Mouse (Mus musculus): ENCODE data around the gene Trpm3.
"Not testable (repeated sequence)": the region's sequence is repeated elsewhere in the genome, so short reads cannot be mapped to it uniquely, and the experiment has no call there.

Trpm3 gene

GRCm38 (mm10) chr19:22973727-22974126, 834.9 kb downstream of the Trpm3 start:
- no peak for DNase-seq (ENCODE audit: low spot score)

GRCm38 (mm10) chr19:22975801-22976200, 837.0 kb downstream of the Trpm3 start:
- no peak for DNase-seq (ENCODE audit: low spot score)

DNA sequence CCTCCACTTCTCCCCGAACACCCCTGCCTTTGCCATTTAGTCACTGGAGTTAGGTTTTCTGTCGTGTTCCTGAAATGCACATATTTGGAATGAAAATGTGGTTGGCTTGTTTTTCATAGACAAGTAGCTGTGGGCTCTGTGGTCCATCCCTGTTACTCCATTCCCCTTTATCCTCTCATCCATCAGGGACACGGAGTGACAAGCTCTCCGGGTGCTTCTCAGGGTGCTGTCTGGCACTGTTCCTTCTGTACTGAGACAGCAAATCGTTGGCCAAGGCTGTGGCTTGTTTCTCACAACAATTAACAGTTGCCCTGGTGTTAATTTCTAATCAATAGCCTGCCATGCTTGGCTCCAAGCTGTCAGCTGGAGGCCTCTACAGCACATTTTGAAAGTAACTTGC, 838.7 kb downstream of the Trpm3 start:
- no peak for DNase-seq (ENCODE audit: low spot score)

DNA sequence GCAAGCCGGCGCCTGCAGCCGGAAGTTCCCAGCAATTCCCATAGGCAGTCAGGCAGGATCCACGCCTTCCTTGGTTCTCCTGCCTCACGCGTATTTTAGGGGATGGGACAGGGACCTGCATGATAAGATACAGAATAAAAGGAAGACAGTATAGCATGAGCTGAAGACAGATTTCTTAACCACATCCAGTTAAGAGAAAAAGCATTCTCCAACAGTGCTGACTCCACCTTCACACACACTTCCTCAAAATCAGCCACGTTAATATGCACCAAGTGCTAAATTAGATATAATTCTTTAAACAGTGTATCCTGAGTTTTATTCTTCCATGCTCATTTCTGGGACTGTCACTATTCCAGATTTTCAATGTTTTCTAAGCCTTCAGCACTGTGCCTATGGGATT, 839.9 kb downstream of the Trpm3 start:
- DNase-seq (ENCODE audit: low spot score), result no peak

- DNase-seq (ENCODE audit: low spot score), result no peak
Measured at GRCm38 (mm10) chr19:22979191-22979590, 840.3 kb downstream of the Trpm3 start.

- DNase-seq (ENCODE audit: low spot score), result no peak
Measured at GRCm38 (mm10) chr19:22987914-22988313, 849.1 kb downstream of the Trpm3 start.

DNA sequence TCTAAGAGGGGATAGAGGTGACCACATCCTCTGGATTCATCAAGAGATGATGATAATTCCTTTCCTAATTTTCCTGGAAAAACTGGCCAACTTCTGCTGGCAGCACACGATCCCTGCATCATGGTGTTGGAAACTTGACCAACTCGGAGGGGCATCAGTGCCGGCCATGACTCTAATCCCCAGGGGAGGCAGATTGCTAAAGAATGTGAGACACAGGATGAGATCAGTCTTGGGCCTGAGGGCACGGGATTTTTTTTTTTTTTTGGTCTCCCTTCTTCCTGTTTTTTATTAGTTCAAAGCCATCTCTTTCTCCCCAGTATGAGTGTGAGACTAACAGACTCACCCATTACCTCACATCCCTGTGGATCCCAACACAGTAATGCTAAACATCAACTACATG, 855.1 kb downstream of the Trpm3 start:
- DNase-seq (ENCODE audit: low spot score), result peak; percentile 3

- DNase-seq (ENCODE audit: low spot score), result no peak
Measured at GRCm38 (mm10) chr19:22994531-22994930, 855.7 kb downstream of the Trpm3 start.

GRCm38 (mm10) chr19:23000293-23000692, 861.4 kb downstream of the Trpm3 start:
- no peak for DNase-seq (ENCODE audit: low spot score)

DNA sequence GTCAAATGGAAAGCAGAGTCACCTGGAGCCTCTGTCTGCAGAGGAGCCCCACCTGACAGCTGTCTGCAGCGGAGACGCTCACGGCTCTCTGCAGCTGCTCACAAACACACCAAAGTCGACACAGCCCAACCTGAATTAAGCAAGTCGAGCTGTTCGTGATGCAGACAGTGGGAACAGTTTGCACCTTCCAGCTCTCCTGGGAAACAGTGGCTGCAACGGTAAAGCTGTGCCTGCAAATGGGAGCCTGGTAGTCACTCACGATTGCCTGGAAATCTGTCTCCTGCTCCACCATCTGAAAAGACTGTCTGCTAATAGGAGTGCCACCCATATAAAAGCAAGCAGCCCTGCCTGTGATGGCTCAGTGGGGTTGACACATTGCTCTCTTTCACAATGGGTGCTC, 865.0 kb downstream of the Trpm3 start:
- no peak for DNase-seq (ENCODE audit: low spot score)

DNA sequence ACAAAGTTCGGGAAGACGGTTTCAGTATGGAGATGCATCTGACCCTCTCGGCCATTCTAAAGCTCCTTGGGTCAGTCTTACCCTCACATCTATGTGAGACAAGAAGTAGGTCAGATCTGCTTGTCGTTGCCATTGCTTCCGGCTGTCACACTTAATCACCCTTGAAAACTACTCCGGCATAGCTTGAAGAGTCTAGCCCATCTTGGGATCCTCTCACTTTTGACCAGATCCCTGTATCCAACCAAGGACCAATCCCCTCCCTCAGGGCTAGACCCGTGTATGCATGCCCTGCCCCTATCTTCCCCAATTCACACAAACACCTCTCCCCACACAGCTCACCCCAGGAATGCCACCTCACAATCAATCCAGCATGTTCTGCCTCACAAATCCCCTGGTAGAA, 867.0 kb downstream of the Trpm3 start:
- DNase-seq (ENCODE audit: low spot score), result no peak

GRCm38 (mm10) chr19:23006517-23007273, 867.8 kb downstream of the Trpm3 start:
- peak; percentile 18 for DNase-seq (ENCODE audit: low spot score)

DNA sequence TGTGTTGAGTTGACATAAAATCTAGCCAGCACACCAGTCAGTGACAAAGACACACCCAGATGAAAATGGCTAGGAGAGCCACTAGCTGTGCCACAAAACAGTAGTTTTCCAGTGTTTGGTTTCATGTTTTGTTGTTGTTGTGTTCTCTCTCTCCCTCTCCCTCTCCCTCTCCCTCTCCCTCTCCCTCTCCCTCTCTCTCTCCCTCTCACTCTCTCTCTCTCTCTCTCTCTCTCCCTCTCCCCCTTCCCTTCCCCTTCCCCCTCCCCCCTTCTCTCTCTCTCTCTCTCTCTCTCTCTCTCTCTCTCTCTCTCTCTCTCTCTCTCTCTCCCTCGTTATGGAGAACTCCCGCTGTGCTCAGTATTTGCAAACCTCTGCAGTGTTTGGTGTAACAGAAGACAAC, 874.8 kb downstream of the Trpm3 start:
- DNase-seq (ENCODE audit: low spot score), result no peak

DNA sequence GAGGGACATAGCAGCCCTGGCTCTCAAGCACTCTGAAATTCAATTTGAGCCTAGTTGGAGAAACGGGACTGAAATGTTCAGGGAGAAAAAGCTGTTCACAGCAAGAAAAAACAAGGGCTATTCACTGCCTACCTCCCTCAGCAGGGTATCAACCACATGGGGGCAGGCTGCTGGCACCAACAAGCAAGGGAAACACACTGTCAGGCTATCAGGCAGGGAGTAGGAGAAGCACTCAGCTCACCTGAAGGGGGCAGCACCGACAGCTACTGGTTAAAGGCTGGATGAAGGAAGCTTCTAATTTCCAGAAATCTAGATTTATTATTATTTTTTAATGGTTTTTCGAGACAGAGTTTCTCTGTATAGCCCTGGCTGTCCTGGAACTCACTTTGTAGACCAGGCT, 876.7 kb downstream of the Trpm3 start:
- DNase-seq (ENCODE audit: low spot score), result peak; percentile 15

DNA sequence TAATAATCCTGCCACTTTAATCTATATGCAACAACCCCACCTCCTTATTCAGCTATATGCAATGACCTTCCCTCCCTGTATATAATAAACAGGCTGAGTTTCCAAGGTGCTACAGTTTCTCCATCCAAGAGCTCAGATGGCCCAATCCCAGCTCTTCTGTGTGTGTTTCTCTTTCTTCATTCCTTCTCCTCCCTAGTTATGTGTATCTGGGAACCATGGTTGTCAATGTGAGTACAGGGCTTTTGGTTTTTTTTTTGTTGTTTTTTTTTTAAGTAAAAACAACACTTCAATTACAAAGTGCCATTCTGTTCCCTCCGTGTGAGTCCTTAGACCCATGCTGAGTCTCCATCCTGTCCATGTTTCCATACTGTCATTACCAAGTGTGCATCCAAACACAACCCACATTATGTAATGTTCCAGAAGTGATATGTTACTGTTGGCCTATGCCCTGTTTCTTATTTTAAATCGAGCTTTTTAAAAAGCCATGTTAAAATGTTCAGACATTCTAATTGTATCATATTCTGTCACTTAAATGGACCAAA, 879.4 kb downstream of the Trpm3 start:
- no peak for DNase-seq (ENCODE audit: low spot score)

DNA sequence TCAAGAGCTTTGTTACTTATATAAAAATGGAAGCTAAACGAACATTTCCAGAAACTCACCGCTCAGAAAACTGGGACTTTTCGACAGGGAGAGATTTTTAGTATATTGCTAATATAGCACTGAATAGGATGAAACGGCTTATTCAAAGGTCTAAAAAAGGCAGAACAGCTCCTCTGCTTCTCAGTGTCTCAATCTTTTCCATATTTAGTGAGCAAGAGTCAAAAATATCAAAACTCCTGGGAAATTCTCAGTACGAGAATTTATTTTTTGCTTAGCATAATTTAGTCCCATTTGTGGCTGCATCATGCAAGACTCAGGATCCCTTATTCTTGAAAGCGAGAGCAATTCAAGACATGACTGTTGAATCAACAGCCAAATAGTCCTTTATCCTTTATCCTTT, 884.1 kb downstream of the Trpm3 start:
- no peak for DNase-seq (ENCODE audit: low spot score)

DNA sequence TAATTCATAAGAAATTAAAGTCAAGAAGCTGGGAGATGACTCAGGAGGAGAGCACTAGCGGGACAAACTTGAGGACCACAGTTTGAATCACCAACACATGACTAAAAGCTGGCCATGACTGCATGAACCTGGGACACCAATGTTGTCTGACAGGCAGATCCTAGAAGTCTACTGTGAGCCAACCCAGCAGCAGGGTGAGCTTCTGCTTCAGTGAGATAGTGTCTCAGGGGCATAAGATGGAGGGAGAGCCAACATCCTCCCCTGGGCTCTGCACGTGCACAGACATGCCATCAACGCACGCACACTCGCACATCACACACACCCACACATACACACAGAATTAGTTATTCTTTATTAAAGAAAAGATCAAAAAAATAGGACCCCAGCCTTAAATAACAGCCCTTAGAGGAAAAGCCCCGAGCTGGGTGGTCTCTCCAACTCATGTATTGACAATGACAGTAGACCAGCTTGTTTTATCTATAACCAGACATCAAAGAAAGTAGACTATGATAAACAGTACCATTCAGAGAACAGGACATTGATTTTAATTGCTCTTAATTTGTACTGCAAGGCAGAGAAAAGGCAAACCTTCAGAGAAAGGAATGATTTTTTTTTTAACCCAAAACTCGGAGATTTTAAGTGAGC, 884.6 kb downstream of the Trpm3 start:
- DNase-seq (ENCODE audit: low spot score), result no peak

DNA sequence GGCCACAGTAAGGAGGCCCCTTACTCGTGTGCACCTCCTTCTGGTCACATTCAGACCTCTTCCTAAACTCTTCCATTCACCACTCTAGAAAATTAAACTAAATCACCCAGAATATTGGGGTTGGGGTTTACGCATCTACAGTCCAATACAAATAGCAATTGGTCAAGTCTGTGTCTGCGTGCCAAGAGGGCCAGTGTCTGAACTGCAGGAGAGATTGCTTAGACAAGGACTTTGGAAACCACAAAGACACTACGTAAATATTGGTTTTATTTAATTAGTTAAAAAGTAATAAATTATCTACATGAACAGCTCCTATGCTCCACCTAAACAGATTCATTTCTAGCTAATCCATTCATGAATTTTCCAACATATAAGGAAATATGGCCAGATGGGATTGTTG, 886.0 kb downstream of the Trpm3 start:
- no peak for DNase-seq (ENCODE audit: low spot score)

GRCm38 (mm10) chr19:23026427-23026826, 887.6 kb downstream of the Trpm3 start:
- no peak for DNase-seq (ENCODE audit: low spot score)

- DNase-seq (ENCODE audit: low spot score), result no peak
Measured at GRCm38 (mm10) chr19:23028283-23028682, 889.4 kb downstream of the Trpm3 start.

DNA sequence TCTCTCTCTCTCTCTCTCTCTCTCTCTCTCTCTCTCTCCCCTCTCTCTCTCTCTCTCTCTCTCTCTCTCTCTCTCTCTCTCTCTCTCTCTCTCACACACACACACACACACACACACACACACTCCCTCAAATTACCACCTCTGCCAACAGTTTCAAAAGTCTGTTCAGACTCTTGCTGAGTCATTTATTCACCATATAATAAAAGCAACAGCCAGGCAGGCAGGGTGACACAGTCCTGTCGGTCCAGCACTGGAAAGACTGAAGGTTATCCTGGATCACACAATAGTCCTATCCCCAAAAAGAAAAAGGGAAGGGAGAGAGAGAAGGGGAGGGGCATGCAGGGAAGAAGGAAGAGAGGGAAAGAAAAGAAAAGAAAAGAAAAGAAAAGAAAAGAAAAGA, 894.5 kb downstream of the Trpm3 start:
- not testable (repeated sequence) for DNase-seq (ENCODE audit: low spot score)

DNA sequence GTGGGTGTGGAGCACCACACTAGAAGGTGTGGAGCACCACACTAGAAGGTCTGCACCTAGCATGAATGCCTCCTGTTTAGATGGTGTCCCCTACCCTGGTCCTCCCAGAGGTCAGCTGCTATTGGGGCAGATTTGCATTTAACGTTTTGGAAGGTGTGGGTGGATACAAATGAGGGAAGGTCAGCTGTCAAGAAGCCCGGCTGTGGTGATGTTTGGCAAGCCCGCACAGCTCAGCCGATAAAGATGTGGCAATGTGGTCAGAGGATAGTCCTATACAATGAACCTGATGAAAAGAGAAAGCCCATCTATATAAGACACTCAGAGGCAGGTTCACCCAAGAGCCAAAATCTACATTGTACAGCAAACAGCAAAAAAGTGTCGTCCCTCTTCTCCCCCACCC, 895.3 kb downstream of the Trpm3 start:
- DNase-seq (ENCODE audit: low spot score), result no peak

- DNase-seq (ENCODE audit: low spot score), result no peak
Measured at GRCm38 (mm10) chr19:23034933-23035332, 896.1 kb downstream of the Trpm3 start.

- DNase-seq (ENCODE audit: low spot score), result no peak
Measured at GRCm38 (mm10) chr19:23035786-23036185, 896.9 kb downstream of the Trpm3 start.
